Mouse (Mus musculus): ENCODE measurements at regions not wholly inside any gene's neighbourhood (a gene's known extent, or its start where the extent isn't known, plus 50 kb on each side); places are given as distances from the start of the nearest gene placed in this dataset.

GRCm38 (mm10) chr9:61478862-61479261, 106.7 kb downstream of the Tle3 start:
- DNase-seq: no peak
- intact Hi-C loops (cut with DNase I): no loop called here

DNA sequence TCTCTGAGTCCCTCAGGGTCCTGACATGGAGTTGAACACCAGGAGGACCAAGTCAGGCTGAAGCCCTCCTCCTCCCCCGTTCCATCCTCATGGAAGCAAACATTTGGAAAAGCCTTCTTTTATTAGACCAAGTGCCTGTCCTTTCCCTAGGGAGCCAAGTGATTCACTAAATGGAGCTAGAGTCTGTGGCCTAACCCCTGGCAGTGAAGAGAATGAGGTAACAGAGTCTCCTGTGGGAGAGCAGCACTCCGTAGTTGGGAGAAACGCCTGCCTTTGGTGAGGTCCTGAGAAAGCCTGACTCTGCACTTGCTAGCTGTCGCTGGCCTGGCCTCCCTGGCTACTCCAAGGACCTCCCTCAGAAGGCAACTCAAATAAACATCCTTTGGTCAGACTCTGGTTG, 104.2 kb downstream of the Tle3 start:
- intact Hi-C loops (cut with DNase I): no loop called here
- DNase-seq: peak in 1 of 2 experiments; percentile 26

- intact Hi-C loops (cut with DNase I): no loop called here
- no peak for DNase-seq
These were observed 98.8 kb downstream of the Tle3 start for GRCm38 (mm10) chr9:61470815-61471505.

- intact Hi-C loops (cut with DNase I): no loop called here
- DNase-seq: no peak
These were observed 96.8 kb downstream of the Tle3 start for GRCm38 (mm10) chr9:61468897-61469509.

DNA sequence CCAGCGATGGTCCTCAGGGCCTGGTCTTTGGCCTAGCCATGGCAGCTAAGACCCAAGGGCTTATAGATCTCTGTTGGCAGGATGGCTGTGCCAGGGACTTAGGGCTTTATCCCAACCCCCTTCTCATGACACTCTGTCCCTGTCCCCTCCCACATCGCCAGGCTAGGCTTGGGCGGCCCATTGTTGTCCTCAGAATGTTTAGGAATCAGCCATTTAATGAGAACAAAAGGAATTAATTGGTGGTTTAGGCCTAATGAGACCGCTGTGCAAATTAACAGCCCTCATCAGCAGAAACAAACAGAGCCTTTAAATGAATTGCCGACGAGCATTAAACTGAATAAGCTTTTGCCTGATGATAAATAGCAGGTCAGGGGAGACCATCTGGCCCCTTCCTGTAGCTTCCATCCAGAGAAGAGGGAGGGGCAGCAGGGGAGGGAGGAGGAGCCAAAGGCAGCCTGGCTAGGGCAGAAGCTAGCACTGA, 96.2 kb downstream of the Tle3 start:
- DNase-seq: no peak
- intact Hi-C loops (cut with DNase I): no loop called here
